Mouse (Mus musculus) liver, embryonic 12.5 days (tissue): ENCODE data around the gene Gstm1. TPM values are rescaled to one million over a fixed set of nuclear protein-coding genes. Genes with fewer than 3 reads are reported as not detected.
"Not testable (repeated sequence)": the region's sequence is repeated elsewhere in the genome, so short reads cannot be mapped to it uniquely, and the experiment has no call there.

Experiments
- ATAC-seq: fragments of 200-750 bp; cut with Nextera tagmentation; 2 replicates; pipeline ENCODE4 v1.8.0; 2017; ENCODE audit warnings: moderate number of reproducible peaks, mild to moderate bottlenecking, moderate library complexity
- H3K27ac ChIP-seq: fragments of 300-500 bp; sonication (generic); 2 replicates; pipeline ENCODE4 v1.5.1; 2016; ENCODE audit warnings: mild to moderate bottlenecking
- H3K27me3 ChIP-seq: fragments of 300-500 bp; sonication (generic); replicated peaks from 2 replicates; pipeline ENCODE4 v1.6.1; 2016; ENCODE audit warnings: mild to moderate bottlenecking, moderate library complexity
- H3K36me3 ChIP-seq: fragments of 300-500 bp; sonication (generic); 2 replicates; pipeline ENCODE4 v1.6.1; 2016; ENCODE audit warnings: mild to moderate bottlenecking, moderate library complexity
- H3K4me1 ChIP-seq: fragments of 300-500 bp; sonication (generic); 2 replicates; pipeline ENCODE4 v1.6.1; 2016
- H3K4me2 ChIP-seq: fragments of 300-500 bp; sonication (generic); 2 replicates; pipeline ENCODE4 v1.6.1; 2016; ENCODE audit warnings: mild to moderate bottlenecking, moderate library complexity
- H3K4me3 ChIP-seq: fragments of 300-500 bp; sonication (generic); 2 replicates; pipeline ENCODE4 v1.5.1; 2016; ENCODE audit warnings: mild to moderate bottlenecking, moderate library complexity
- H3K9ac ChIP-seq: fragments of 300-500 bp; sonication (generic); 2 replicates; pipeline ENCODE4 v1.6.1; 2016; ENCODE audit warnings: mild to moderate bottlenecking, moderate library complexity
- H3K9me3 ChIP-seq: fragments of 300-500 bp; sonication (generic); replicated peaks from 2 replicates; pipeline ENCODE4 v1.6.1; 2016; ENCODE audit warnings: mild to moderate bottlenecking, moderate library complexity
- WGBS: fragments of 180-500 bp; shearing (Covaris S2); methylation state at CpG from one replicate; pipeline ENCODE4 v1.1.7; 2016; ENCODE audit not compliant: insufficient replicate concordance; 5-methylcytosine and 5-hydroxymethylcytosine counted together
- polyA plus RNA-seq: library from polyadenylated mRNA; unstranded; fragments of >200 nt; fragmentation: Nextera tagmentation; extraction: Ambion mirVana; gene quantifications from 2 replicates; pipeline ENCODE4 v1.2.1, GENCODE M21; 2016

The Gstm1 gene
- polyA plus RNA-seq, 1 experiment from 2014 or later = 237 TPM

DNA sequence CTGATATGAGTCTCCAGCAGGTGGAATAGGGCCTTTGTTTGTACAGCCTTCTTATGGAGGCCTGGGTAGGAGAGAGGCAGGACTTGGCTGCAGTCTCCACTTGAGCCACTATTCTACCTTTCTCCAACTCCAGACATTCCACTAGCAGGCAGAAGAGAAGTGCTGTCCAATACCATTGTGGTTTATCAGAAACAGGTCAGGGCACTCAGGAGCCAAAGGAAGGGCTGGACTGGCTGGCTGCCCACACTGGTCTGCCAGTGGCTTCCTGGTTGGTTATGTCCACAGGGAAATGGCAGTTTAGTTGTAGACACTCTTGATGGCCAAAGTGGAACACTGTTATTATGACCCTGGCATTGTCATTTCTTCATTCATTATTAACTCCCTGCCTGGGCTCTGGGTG is 14.3 kb upstream of the Gstm1 start:
- no peak overlapping the region for H3K27ac ChIP-seq
- H3K36me3 ChIP-seq = no peaks in the 10 kb centered on the region
- H3K9me3 ChIP-seq = no peaks in the 10 kb centered on the region
- H3K4me3 ChIP-seq = no peak overlapping the region
- ATAC-seq = no peak
- no peaks in the 10 kb centered on the region for H3K4me1 ChIP-seq
- no peaks in the 10 kb centered on the region; the same call in 1 of the 2 replicates for H3K27me3 ChIP-seq
- H3K9ac ChIP-seq = no peak overlapping the region
- H3K4me2 ChIP-seq = no peak overlapping the region

GRCm38 (mm10) chr3:108028641-108029365 is 11.0 kb upstream of the Gstm1 start:
- Histone ChIP-seq H3K27ac (no peak overlapping the region; the same call in 1 of the 2 replicates), H3K27me3 (no peaks in the 10 kb centered on the region; the same call in 1 of the 2 replicates), H3K9ac (no peak overlapping the region), H3K4me1 (no peaks in the 10 kb centered on the region), H3K9me3 (no peaks in the 10 kb centered on the region), H3K36me3 (no peaks in the 10 kb centered on the region), H3K4me2 (no peak overlapping the region), H3K4me3 (no peak overlapping the region)
- ATAC-seq = no peak
- WGBS = 70% methylated on average over 4 of the region's 4 CpGs

- WGBS = 47% methylated on average over 1 of the region's 1 CpGs
- no peak for ATAC-seq
- H3K27me3 ChIP-seq = peaks cover 9% of the 10 kb centered on the region; the same call in 1 of the 2 replicates
- H3K4me2 ChIP-seq = no peak overlapping the region
- no peak overlapping the region for H3K27ac ChIP-seq
- H3K9me3 ChIP-seq = no peaks in the 10 kb centered on the region
- H3K36me3 ChIP-seq = no peaks in the 10 kb centered on the region
- H3K9ac ChIP-seq = no peak overlapping the region
- H3K4me1 ChIP-seq = peaks cover 8% of the 10 kb centered on the region; the same call in 1 of the 2 replicates
- H3K4me3 ChIP-seq = no peak overlapping the region
Observed at GRCm38 (mm10) chr3:108026597-108026996, 8.8 kb upstream of the Gstm1 start.

GRCm38 (mm10) chr3:108026049-108026448 is 8.3 kb upstream of the Gstm1 start:
- Histone ChIP-seq H3K27ac (no peak overlapping the region), H3K4me2 (no peak overlapping the region), H3K27me3 (peaks cover 9% of the 10 kb centered on the region; the same call in 1 of the 2 replicates), H3K36me3 (no peaks in the 10 kb centered on the region), H3K4me3 (no peak overlapping the region), H3K4me1 (peaks cover 8% of the 10 kb centered on the region; the same call in 1 of the 2 replicates), H3K9me3 (no peaks in the 10 kb centered on the region), H3K9ac (no peak overlapping the region)
- WGBS = 29% methylated on average over 5 of the region's 5 CpGs
- ATAC-seq = no peak

DNA sequence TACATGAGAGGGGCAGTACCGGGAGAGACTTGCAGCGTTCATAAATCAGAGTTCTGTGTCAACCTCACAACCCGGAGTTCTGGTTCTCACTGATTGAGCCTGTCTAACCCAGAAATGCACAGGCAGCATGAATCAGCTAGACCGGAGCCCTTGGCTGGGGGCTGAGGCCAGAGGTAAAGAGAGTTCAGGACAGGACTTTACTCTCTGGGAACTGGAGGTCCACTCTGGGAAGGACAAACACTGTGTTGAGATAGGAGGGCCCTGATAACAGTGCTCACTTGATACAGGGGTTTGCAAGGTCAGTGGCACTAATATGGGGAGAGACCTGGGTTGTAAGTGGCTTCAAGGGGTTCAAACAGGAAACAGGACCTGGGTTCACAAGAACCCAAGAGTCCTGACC is 7.5 kb upstream of the Gstm1 start:
- 44% methylated on average over 4 of the region's 4 CpGs for WGBS
- H3K9me3 ChIP-seq = no peaks in the 10 kb centered on the region
- no peak overlapping the region for H3K9ac ChIP-seq
- H3K36me3 ChIP-seq = no peaks in the 10 kb centered on the region
- no peak overlapping the region for H3K4me3 ChIP-seq
- peak overlapping the region; percentile 66 for H3K27ac ChIP-seq
- ATAC-seq = peak; percentile 62; the same call in 1 of the 2 replicates
- H3K4me2 ChIP-seq = no peak overlapping the region
- H3K4me1 ChIP-seq = peaks cover 12% of the 10 kb centered on the region; the same call in 1 of the 2 replicates
- peaks cover 9% of the 10 kb centered on the region; the same call in 1 of the 2 replicates for H3K27me3 ChIP-seq

GRCm38 (mm10) chr3:108022650-108023049 is 4.9 kb upstream of the Gstm1 start:
- Histone ChIP-seq H3K27me3 (peaks cover 9% of the 10 kb centered on the region; the same call in 1 of the 2 replicates), H3K27ac (no peak overlapping the region), H3K9ac (no peak overlapping the region), H3K4me1 (peaks cover 26% of the 10 kb centered on the region), H3K4me2 (no peak overlapping the region), H3K9me3 (no peaks in the 10 kb centered on the region), H3K36me3 (no peaks in the 10 kb centered on the region), H3K4me3 (no peak overlapping the region)
- ATAC-seq = no peak
- WGBS = 48% methylated on average over 6 of the region's 6 CpGs

- H3K27me3 ChIP-seq = peaks cover 11% of the 10 kb centered on the region; the same call in 1 of the 2 replicates
- not testable (repeated sequence) for ATAC-seq, H3K27ac ChIP-seq, H3K4me3 ChIP-seq, H3K36me3 ChIP-seq, H3K9ac ChIP-seq, H3K4me2 ChIP-seq, H3K9me3 ChIP-seq
- peaks cover 34% of the 10 kb centered on the region for H3K4me1 ChIP-seq
- 60% methylated on average over 11 of the region's 11 CpGs for WGBS
Observed at GRCm38 (mm10) chr3:108020351-108021022, 2.7 kb upstream of the Gstm1 start.

- not testable (repeated sequence) for ATAC-seq, H3K27ac ChIP-seq, H3K4me2 ChIP-seq, H3K9me3 ChIP-seq, H3K4me3 ChIP-seq, H3K9ac ChIP-seq, H3K36me3 ChIP-seq
- WGBS = 52% methylated on average over 3 of the region's 3 CpGs
- Histone ChIP-seq H3K4me1 (peaks cover 34% of the 10 kb centered on the region), H3K27me3 (peaks cover 16% of the 10 kb centered on the region; the same call in 1 of the 2 replicates)
Observed at GRCm38 (mm10) chr3:108019226-108019625, 1.5 kb upstream of the Gstm1 start.

DNA sequence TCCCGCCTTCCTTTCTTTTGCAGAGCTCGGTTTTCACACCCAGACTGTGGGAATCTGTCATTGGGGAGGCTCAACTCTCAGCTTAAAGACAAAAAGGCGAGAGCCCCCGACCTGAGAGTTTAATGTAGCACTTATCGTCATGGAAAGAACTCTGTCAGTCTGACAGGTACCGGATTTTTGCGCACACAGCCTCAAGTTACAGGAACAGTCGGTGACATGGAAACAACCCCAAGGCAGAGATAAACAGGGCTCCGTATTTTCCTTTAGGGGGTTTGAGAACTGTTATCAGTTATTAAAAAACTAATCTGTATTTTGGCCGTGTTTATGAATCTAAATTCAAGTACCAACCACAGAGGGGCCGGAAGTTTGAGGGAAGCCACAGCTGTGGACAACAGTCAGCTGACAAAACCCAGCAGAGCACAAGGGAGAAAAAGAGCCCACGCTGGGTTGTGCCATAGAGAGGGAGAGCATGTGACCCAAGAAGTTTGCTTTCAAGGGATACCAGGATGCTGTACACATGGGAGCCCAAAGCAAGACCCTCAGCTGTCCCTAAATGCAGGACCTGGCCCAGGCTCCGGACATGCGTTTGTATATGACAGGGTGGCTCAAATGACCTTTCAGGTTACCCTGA is 532 bp upstream of the Gstm1 start:
- Histone ChIP-seq H3K27me3 (peaks cover 16% of the 10 kb centered on the region; the same call in 1 of the 2 replicates), H3K4me2 (peak overlapping the region; percentile 71), H3K9me3 (no peaks in the 10 kb centered on the region), H3K4me1 (peaks cover 34% of the 10 kb centered on the region), H3K9ac (peak overlapping the region; percentile 32; the same call in 1 of the 2 replicates), H3K36me3 (no peaks in the 10 kb centered on the region), H3K27ac (peak overlapping the region; percentile 59), H3K4me3 (peak overlapping the region; percentile 46)
- 20% methylated on average over 14 of the region's 14 CpGs for WGBS
- 0 out of 2 replicates have a peak, but pooled peaks have one; percentile 6 for ATAC-seq

DNA sequence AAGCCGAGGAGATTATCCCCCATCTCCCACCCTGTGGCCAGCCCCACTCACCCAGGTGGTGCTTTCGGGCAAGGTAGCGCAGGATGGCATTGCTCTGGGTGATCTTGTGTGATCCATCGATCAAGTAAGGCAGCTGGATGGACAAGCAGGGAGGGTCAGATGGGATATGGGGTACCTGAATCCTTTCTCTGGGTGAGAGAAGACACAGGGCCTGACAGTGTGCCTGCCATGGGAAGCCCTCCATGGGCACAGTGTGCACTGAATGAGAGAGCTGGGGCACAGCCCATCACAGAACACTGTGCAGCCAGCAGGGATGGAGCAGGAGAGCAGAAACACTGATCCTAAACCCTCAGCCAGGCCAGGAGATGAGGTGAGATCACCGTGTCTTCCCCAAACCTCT is 1.3 kb downstream of the Gstm1 start:
- Histone ChIP-seq H3K4me3 (peak overlapping the region; percentile 46; the same call in 1 of the 2 replicates), H3K4me2 (peak overlapping the region; percentile 71), H3K4me1 (peaks cover 26% of the 10 kb centered on the region)
- not testable (repeated sequence) for H3K9me3 ChIP-seq, H3K36me3 ChIP-seq, H3K27ac ChIP-seq, H3K9ac ChIP-seq, ATAC-seq, H3K27me3 ChIP-seq
- WGBS = 76% methylated on average over 5 of the region's 5 CpGs

DNA sequence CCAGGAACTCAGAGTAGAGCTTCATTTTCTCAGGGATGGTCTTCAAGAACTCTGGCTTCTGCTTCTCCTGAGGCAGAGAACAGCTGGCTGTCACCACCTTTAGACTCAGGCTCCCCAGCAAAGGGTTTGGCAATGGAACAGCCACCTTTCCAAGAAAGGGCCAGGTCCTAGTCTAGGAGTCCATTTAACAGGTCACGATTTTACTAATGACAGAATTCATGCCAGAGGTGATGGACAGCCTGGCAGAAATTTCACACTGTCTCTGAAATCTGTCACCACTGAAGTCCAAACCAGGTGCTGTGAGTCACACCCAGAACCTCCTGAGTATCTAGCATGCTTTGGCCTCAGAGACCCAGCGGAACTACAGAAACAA is 2.8 kb downstream of the Gstm1 start:
- ATAC-seq = no peak
- Histone ChIP-seq H3K27ac (no peak overlapping the region), H3K36me3 (no peaks in the 10 kb centered on the region), H3K4me2 (no peak overlapping the region), H3K27me3 (0 out of 2 replicates have a peak, but pooled peaks cover 6% of the 10 kb centered on the region), H3K9me3 (no peaks in the 10 kb centered on the region), H3K9ac (no peak overlapping the region), H3K4me3 (no peak overlapping the region), H3K4me1 (peaks cover 22% of the 10 kb centered on the region)
- WGBS = 75% methylated on average over 2 of the region's 2 CpGs
